Mouse (Mus musculus) thymus, postnatal 10 days (tissue): ENCODE results near the gene Cd93.

Source experiments
- DNase-seq, 2 experiments: peaks; one replicate each; pipeline ENCODE4 v3.0.0; 2021; ENCODE audit warnings: low spot score in 2 of 2

The Cd93 gene

DNA sequence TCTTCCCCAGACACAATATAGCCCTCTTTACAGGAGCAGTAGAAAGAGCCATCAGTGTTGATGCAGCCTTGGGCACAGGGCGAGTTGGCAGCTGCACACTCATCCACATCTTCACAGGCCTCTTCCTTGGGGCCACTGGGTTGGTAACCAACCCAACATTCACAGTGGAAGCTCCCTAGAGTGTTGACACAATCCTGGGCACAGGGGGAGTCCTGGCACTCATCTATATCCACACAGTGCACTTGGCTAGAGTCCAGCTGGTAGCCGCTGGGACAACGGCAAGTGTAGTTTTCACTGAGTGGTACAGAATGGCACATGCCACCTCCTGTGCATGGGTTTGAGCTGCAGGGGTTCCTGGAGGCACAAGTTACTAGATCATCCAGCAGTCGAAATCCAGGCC lies 1.2 kb downstream of the Cd93 start:
- peak; percentile 4 to 13 for DNase-seq

DNA sequence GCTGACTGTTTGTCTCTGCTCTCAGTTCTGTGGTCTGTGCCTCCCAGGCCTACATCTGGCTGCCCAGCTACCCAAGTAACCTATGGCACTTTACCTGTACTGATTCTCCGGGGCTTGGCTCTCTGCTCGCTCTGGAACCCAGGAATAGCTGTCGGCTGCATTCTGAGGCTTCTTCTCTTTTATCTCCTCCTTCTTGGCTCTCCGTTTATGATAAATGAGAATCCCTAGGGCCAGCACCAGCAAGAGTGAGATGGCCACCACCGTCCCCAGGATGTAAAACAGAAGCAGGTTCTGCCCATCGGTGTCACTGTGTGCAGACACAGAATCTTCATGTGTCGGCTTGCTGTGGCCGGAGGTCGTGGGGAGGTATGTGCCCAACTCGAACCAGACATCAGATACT lies 1.9 kb downstream of the Cd93 start:
- no peak for DNase-seq

DNA sequence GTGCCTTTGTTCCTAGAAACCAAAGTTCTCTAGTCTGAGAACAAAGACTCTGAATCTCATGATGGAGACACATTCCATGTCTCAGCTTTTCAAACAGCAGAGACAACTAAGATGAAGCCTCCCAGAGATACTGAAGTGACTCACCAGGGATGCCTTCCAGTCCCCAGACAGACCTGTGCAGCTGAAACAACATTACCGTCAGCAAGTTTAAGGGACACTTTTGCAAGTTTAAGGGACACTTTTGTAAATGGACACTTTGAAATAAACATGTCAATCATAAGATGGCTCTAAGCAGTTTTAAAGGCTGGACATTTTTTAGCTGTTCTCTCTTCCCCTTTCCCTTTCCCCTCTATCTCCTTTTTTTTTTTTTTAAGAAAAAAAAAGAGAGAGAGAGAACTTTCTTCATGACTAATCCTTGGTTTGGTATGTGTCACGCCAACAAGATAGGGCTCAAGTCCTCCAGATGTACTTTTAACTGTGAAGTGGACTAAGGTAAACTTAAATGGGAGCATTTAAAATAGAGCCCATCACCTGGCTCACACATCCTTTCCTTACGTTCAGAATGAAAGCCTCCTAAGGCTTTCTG lies 3.6 kb downstream of the Cd93 start:
- DNase-seq: no peak

DNA sequence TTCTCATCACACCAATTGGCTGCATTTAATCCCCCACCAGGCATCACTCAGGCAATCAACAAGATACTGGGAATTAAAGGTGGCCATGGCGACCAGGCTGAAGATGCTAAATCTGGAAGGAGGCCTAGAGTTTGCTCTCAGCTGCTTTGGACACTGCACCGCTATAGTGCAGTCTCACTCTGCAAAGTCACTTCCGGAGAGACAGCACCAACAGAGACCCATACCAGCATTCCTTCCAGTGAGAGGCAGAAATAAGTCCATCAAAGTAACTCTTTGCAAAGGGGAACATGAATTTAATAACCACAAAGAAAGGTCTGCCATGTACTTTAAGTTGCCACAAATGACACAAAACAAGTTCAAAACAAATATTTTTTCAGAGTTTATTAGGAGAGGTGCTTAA lies 7.1 kb downstream of the Cd93 start:
- DNase-seq: no peak

DNA sequence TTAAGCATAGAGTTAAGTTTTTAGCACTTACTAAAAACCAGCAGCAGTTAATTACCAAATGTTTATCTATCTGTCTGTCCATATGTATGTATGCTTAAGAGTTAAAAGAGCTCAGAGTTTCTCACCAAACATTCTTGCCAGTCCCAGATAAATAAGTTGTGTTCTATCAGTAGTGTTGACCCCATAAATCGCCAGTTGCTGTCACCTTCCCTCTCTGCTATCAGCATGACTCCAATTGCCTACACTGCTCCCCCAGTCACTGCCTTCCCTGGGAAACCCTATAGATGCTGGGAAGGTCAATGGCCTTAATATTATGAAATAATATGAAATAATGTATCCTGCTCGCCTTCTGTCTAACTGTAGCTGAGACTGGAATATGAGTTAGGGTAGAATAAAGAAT lies 11.0 kb downstream of the Cd93 start:
- DNase-seq: no peak

DNA sequence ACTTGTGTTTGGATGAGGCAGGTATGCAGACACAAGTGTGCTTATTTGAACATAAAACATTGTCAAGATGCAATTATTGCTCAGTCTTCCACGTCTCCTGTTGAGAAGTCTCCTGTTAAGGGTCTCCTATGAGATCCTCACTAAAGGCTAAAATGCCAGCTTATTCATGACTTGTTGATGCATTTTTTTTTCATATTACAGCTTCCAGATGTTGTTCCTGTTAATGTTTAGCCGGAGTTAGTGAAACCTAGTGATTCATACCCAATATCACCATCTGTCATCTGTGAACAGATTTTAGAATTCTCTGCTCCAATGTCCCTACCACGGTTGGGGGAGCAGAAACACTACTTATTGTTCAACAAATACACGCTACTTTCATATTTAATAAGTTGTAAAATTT lies 12.4 kb downstream of the Cd93 start:
- DNase-seq: no peak

DNA sequence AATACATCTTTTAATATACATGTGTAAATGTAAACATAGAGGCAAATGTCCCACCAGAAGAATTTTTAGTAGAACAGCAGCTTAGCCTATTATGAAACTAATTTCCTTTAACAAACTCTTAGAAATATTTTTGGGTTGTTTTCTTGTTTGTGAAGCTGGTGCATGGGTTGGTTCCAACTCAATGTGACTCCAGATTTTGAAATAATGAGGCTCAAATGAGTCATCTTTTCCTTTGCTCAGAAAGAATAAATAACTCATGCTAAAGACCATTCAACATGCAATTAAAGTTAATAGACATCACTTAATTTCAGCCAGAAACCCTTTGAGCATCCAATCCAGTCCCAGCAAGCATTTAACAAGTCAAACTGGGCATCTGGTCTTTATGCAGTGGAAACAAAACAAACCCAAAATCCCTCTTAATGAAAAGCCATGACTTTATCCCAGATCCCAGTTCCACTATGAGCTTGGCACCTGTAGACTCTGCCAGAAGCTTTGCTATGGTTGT lies 14.3 kb downstream of the Cd93 start:
- no peak for DNase-seq

DNA sequence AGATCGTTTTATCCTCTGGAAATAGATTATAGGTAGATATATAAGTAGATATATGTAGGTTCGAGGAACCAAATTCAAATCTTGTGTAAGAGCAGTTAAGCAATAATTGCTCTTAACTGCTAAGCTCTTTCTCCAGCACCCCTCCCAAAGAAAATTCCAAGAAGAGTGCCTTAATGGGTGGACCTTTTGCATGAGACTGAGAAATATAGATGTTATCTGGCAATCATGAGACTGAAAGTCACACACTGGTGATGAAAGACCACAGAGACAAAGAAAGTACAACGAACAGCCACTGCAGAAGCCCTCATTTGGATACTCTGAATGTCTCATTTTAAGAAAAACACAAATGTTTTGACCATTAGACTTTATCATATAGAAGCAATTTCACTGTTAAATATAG lies 14.8 kb downstream of the Cd93 start:
- DNase-seq: no peak

DNA sequence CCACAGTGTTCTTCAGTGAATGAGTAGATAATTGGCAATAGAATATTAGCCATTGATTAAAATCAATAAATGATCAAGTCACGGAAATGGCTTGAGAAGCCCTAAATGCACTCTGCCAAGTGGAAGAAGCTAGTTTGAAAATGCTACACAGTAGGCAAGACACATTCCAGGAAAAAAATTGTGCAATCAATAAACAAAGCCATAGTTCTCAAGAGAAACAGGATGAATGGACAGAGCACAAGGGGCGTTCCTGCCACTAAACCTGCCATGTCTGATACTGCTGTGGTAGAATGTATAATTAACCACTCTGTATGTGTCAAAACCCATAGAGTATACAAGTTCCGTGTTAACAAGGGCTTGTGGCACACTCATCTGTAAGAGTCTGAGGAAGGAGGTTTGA lies 15.8 kb downstream of the Cd93 start:
- no peak for DNase-seq

DNA sequence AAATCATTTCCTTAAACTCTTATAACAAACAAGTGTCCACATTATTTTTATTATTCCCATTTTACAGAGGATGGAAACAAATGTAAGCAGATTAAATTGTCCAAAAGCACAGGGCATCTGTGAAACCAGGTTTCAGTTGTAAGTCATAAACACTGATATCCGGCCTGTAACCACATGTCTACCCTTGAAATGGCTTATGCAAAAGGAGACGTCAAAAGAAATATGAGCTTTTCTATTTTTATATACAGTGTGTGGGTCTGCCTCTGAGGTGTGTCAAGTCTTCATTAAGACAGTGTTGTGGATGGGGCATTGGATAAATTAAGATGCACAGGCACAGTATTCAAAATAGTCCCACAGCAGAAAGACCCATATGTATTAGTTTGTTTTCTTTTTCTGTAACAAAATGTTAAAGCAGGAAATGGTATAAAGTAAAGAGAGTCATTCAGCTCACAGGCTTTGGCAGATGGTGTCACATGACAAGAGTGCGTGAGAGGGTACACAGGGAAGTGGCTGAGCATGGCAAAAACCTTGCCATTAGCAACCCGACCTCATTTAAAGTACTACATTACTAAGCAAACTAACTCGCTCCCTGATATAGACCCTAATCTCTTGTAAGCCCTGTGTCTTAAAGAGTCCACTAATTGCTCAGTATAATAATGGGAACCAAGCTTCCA lies 17.5 kb downstream of the Cd93 start:
- no peak for DNase-seq

DNA sequence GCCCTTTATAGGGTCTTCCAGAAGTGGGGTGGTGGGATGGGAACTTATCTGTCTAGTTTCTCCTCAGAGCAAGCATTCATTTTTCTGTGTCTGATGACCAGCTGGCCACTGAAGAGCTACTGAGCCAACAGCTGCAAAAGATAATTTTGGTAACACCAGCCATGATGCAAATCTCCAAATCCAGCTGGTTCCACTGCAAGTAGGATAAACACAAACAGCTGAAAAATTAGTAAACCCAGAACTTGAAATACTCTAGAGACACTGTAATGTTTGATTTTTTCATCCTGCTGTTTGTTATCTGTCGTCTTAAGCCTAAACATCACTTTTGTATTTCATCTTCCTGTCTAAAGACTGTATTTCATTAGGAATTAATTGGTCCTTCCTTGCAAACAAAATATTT lies 21.7 kb downstream of the Cd93 start:
- DNase-seq: no peak

DNA sequence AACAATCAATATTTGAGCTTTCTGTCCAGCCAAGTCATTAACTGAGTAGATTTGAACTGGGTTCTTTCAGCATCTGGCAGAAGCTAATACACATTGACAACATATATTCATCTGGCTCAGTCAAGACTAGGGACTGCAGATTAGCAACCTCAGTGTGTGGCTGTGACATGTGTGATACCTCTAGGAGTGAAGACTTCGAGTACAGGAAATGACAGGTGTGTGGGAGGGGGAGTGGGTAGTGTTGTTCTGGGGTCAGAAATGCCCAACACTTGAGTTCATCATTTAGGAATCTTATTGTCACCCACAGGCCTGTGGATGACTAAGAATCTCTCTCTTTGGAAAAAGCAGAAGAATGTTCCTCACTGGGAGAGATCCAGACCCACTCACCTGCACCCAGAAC lies 22.3 kb downstream of the Cd93 start:
- no peak for DNase-seq

DNA sequence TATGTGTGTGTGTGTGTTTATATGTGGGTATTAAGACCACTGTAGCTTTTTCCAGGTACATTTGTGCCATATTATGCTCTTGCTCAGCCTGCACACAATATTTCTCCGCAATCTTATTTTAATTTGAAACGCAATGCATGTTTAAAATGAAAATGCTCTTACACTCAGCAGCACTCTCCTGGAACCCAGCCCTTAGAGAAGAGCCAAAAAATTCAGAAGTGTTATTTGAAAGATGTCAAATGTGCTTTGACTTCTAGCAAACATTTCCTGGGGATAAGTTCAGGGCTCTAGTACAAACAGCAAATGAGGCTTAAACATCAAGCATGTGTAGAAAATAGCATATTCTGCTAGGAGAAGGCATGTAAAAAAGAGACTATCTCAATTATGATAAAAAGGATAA lies 23.6 kb downstream of the Cd93 start:
- no peak for DNase-seq

DNA sequence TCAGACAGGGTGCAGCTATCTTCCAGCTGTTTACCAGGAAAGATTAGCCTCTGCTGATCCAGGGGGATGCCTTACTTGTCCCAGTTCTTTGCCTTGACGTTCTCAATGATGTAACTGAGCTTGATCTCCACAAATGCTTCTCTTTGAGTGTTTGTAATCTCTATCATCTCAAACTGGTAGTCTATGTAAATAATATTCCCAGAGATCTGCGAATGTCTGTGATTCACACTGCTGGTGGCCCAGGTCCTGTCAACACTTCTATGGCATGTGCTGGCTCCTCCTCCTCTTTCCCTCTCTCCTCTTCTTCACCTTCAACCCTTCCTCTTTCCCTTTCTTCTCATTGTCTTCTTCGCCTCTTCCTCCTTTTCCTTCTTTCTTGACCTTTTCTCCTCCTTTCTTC lies 24.2 kb downstream of the Cd93 start:
- no peak for DNase-seq

DNA sequence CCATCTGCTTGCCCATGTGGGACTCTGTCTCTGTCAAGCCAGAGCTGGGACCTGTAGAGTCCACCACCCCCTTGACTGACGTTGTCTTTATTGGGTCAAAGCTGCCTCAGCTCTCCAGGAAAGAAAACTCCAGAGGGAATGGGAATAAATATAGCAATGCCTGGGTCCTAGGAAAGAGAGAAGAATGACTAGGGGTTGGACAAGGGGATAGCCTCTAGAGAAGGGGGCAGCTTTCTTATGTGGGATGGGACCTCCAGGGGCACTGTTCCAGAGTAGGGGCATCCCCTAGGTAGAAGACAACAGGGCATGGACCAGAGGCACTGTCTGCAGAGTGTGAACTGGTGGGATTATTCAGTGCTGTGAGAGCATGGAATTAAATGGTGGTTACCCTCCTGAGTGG lies 33.5 kb downstream of the Cd93 start:
- no peak for DNase-seq

DNA sequence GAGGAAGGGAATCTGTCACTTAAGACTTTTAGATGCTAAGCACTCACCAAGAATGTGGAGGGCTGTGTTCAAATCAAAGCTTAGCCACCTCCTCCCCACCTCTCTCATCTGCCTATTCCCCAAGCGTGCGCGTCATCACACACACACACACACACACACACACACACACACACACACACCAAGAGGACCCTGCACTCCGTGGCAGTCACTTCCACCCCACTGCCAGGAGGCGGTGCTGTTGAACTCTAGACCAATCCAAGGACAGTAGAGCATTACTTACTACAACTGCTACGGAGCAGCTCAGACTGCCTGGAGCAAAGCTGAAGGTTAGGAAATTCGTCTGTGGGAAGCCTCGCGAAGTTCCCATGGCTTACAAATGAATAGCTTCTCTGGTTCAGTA lies 34.2 kb downstream of the Cd93 start:
- DNase-seq: peak; percentile 59 to 74

DNA sequence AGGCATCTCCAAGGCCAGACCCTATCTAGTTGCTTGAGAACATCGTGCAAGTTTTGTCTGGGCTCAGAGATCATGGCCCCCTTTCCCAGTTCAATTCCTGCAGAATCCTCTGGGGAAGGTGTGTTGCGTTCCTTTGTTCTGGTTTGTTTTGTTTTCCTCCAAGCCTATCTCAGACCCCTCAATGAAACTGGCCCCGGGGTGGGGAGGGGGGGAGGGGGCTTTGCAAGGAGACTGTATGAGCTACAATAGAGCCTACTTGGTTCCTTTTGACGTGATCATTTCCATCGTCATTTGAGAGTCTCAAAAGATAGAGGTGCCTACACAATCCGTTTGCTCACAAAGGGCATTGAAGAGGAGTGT lies 34.6 kb downstream of the Cd93 start:
- DNase-seq: no peak

DNA sequence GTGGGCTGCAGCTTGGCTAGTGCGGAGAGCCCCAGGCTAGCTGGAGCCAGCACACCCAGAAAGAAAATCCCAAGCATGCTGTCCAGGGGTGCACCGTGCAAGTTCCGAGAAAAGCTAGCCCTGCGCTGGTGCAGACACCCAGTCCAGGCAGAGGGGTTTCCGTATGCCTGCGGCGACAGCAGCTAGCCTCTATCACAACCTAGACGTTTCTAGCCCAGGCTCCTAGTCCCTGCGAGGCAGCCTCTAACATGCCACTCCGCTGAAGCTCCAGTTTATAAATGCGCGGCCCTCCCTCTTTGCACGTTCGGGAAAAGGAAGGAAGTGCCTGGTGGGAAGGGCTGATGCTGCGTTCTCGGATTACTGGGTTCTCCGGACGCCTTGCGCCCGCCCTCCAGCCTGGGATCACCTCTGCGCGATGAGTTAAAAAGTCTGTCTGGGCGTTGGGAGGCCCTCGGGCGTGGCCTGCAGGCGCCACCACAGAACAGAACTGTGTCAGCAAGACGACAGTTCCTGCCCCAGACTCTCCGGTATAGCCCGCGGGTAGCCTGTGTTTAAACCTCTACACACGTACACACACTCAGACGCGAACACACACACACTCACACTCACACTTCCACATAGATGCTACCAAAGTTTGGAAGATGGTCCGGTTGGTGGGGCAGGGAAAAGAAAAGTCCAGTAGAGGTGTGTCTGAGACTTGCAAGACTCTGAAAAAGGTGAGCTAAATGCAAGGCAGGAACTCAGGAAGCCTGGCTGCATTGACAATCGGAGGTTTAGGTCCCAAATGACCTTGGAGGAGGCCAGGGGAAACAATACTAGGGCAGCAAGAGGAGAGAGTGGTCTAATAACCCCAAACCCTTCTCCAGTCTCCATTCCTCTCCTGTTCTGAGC lies 35.2 kb downstream of the Cd93 start, which contains the start of gene Thbd:
Gene Thbd, minus strand, starts transcription at position 319 of the 891 bp plus-strand sequence.
- DNase-seq: peak in 1 of 2 experiments; percentile 22

DNA sequence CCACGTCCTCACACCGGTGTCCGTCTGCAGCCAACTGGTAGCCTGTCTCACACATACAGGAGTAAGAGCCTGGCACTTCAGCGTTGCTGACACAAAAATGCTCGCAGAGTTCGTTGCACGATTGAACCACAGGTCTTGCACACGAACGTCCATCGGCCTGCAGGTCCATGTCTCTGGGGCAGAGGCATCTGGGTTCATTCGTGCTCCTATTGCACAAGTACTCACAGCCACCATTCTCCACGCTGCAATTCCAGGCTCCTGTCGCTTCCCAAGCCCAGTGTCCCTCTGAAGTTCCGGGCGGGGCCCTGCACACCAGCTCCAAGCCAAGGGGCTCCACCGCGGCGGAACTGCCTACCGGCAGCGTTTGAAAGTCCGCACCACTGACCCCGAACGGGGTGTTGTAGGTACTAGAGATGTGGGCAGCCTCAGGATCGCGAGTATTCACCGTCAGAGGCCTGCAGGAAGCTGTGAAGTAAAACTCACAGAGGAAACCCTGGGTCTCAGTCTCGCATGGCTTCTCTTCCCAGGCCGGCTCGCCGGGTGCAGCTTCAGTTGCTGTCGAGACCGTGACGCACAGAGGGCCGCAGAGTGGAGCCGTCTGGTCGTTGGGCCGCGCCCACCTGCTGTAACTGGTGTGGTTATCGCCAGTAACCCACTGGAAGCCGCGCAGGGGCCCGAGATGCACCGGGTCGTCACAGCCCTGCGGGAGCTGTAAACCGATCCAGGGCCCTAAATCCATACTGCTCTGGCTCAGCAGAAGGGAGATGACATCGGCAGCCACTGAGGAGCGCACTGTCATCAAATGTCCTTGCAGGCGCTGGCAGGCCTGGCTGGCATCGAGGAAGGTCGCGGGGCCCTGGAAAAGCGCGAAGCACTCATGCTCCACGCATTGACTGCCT lies 36.1 kb downstream of the Cd93 start:
- peak in 1 of 2 experiments; percentile 20 for DNase-seq

DNA sequence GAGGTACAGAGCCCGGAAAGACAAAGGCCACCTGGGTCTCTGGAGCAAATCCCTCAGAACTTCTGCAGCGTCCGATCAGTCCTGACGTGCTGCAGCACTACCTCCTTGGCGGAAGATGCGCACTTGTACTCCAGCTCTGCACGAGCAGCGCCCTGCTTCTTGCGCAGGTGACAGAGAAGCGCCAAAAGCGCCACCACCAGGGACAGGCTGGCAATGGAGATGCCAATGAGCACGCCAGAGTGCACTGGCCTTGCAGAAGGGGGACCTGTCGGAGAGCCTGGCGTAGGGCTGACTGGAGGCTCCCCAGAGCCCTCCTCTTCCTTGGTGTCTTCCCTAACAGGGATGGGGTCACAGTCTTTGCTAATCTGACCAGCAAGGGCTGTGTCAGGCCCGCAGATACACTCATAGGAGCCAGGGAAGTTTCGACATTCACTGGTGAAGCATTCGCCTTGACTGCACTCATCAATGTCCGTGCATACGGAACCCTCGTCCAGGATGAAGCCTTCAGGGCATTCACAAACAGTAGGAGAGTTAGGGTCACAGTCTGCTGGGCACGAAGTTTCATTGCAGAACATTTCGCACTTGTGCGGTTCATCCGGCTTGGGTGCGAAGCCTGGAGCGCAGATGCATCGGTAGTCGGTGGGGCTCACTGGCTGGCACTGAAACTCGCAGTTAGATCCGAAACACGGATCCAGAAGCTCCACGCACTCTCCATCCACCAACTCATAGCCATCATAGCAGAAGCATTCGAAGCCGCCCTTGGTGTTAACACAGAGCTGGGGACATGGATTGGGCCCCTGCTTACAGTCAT lies 37.0 kb downstream of the Cd93 start:
- DNase-seq: peak; percentile 49 to 56

DNA sequence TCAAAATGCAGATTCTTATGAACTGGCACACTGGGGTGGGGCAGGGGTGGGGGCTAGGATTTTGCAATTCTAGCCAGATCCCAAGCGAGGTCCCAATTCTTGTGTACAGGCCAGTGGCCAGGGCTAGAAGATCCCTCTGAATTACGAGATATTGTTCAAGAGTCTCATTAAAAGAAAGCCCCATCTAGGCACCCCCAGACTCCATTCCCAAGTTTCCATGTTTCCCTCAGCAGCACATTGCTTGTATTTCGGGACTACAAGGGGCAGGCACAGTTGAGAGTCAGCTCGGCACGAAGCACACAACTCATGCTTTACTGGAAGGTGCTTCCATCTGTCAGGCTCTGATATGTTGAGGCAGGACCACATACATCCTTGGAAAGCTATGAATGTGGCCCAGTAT lies 38.5 kb downstream of the Cd93 start:
- DNase-seq: no peak
